Mouse (Mus musculus) spleen, adult 10 weeks (tissue): ENCODE data around the gene Gtdc1. TPM values are rescaled to one million over a fixed set of nuclear protein-coding genes. Genes with fewer than 3 reads are reported as not detected.

Experiments used
- polyA plus RNA-seq: library from polyadenylated mRNA; stranded (reverse); fragments of 350-450 nt; fragmentation: Illumina TruSeq; extraction: RNeasy Lipid Tissue Mini Kit (QIAGEN cat#74804); gene quantifications from one replicate; pipeline ENCODE4 v1.2.3, GENCODE M21; 2015; ENCODE audit warnings: low replicate concordance; ENCODE audit not compliant: insufficient read depth

Gtdc1 gene
- 36.5 TPM for polyA plus RNA-seq

GRCm38 (mm10) chr2:44927482-44927811 lies at the start of gene Gtdc1:
Gene Gtdc1 (minus strand): TSS chr2:44927657.

Other genes with a start within 250 kb of the Gtdc1 start
- 43.2 TPM for gene Zeb2, start 189.7 kb upstream of the Gtdc1 start, polyA plus RNA-seq